Mouse (Mus musculus): Measurements from ENCODE around the gene Wdpcp.

GRCm38 (mm10) chr11:21569002-21569401 is 3.0 kb upstream of the Wdpcp start:
- TF ChIP-seq CTCF (IDR thresholded peaks at IDR 0.05; ENCODE audit: low read depth, low read length) (no peak), POLR2A (IDR thresholded peaks at IDR 0.05; ENCODE audit: borderline replicate concordance, low read depth, low read length) (no peak)

Measured in bone marrow macrophage, adult 2 months (primary cell).